Mouse (Mus musculus) megakaryocyte, adult 5-6 weeks (primary cell): ENCODE measurements around the gene Zfp11. TPM values are rescaled to one million over a fixed set of nuclear protein-coding genes. Genes with fewer than 3 reads are reported as not detected.
"Not testable (repeated sequence)": the region's sequence is repeated elsewhere in the genome, so short reads cannot be mapped to it uniquely, and the experiment has no call there.

Experiments
- ATAC-seq: 2 replicates; pipeline ENCODE4 v1.8.0; 2016; ENCODE audit warnings: mild to moderate bottlenecking, inconsistent platforms; ENCODE audit not compliant: poor library complexity, severe bottlenecking
- total RNA-seq, 2 experiments: library from RNA; stranded (forward) in 1 of 2; stranded (reverse) in 1 of 2; fragments of 153-499, 151-499 nt in 1 of 2; fragments of 221-1000, 200-1000 nt in 1 of 2; gene quantifications; 2 replicates each; pipeline versions ENCODE4 v1.2.3 to v1.2.4; 2015 to 2017

Gene Zfp11
- total RNA-seq, 2 experiments from 2014 or later: 1.5 to 1.7 TPM

DNA sequence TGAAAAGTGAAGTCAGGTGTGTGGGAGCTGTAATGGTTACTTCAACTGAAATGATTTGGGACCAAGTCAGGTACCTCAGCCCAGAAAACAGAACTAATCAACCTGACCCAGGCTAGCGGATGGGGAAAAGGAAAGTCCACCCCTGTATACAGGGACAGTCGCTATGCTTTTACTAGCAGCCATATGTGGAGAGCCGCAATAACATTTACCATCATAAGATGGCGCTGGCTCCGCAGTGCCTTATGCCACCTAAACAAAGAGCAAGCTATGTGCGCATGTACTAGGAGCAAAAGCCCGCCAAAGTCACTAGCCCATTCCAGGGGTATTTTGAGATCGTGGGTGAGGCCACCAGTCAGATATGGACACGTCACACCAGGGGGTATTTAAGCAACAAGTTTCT lies 49.3 kb downstream of the Zfp11 start:
- not testable (repeated sequence) for ATAC-seq

GRCm38 (mm10) chr5:129611060-129611459 lies 58.8 kb downstream of the Zfp11 start:
- peak; percentile 86 for ATAC-seq

DNA sequence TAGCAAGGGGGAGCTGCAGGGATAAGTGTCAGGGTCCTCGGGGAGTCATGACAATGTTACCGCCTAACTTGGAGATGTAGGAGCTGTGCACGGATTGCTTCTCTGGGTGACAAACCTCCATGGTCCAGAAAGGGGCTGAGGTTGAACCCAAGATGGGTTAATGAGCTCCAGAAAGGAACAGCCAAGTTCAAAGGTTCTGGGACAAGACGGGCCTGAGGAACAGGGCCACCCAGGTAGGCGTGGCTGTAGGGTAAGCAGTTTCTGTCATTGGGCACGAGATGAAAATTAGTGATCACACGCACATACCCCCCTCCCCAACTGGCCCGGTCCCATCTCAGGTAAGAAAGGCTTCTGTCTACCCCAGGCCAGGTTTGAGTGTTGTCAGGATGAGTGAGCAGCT lies 62.4 kb downstream of the Zfp11 start:
- ATAC-seq: no peak

Other genes starting within 250 kb of the Zfp11 start
- gene Sfswap, start 168.9 kb downstream of the Zfp11 start, total RNA-seq (2015): 48.3 and 48.8 TPM in 2 replicates
- 57.6 and 74.0 TPM in 2 replicates for gene Sfswap, start 168.9 kb downstream of the Zfp11 start, total RNA-seq (2017)
- gene Mmp17, start 85.9 kb downstream of the Zfp11 start, total RNA-seq (2015): 0.18 and 0.49 TPM in 2 replicates
- 0.04 TPM in 2 replicates for gene Mmp17, start 85.9 kb downstream of the Zfp11 start, total RNA-seq (2017)
- not detected in 2 replicates for gene Sept14, start 38.4 kb upstream of the Zfp11 start, total RNA-seq (2015)
- not detected in 2 replicates for gene Sept14, start 38.4 kb upstream of the Zfp11 start, total RNA-seq (2017)
- 106 and 130 TPM in 2 replicates for gene Mrps17, start 45.4 kb upstream of the Zfp11 start, total RNA-seq (2015)
- 52.3 and 78.1 TPM in 2 replicates for gene Mrps17, start 45.4 kb upstream of the Zfp11 start, total RNA-seq (2017)
- gene Nipsnap2, start 55.0 kb upstream of the Zfp11 start, total RNA-seq (2015): 26.3 and 29.6 TPM in 2 replicates
- gene Nipsnap2, start 55.0 kb upstream of the Zfp11 start, total RNA-seq (2017): 26.5 and 29.3 TPM in 2 replicates
- gene Psph, start 117.3 kb upstream of the Zfp11 start, total RNA-seq (2015): 8.8 and 11.1 TPM in 2 replicates
- gene Psph, start 117.3 kb upstream of the Zfp11 start, total RNA-seq (2017): 9.8 and 10.3 TPM in 2 replicates
- gene Sumf2, start 176.9 kb upstream of the Zfp11 start, total RNA-seq (2015): 3.7 TPM in 2 replicates
- gene Sumf2, start 176.9 kb upstream of the Zfp11 start, total RNA-seq (2017): 13.5 and 18.7 TPM in 2 replicates
- 261 and 270 TPM in 2 replicates for gene Chchd2, start 217.4 kb upstream of the Zfp11 start, total RNA-seq (2015)
- gene Chchd2, start 217.4 kb upstream of the Zfp11 start, total RNA-seq (2017): 123 and 132 TPM in 2 replicates
- gene Zbed5, start 225.6 kb upstream of the Zfp11 start, total RNA-seq (2015): 0.07 TPM in 1 of 2 replicates, not detected in the other
- gene Zbed5, start 225.6 kb upstream of the Zfp11 start, total RNA-seq (2017): not detected in 2 replicates
- not detected in 2 replicates for gene Phkg1, start 228.4 kb upstream of the Zfp11 start, total RNA-seq (2015)
- gene Phkg1, start 228.4 kb upstream of the Zfp11 start, total RNA-seq (2017): 0.41 TPM in 1 of 2 replicates, not detected in the other
- gene Nupr1l, start 238.4 kb upstream of the Zfp11 start, total RNA-seq (2015): 0.71 and 2.9 TPM in 2 replicates
- 0.66 and 2.1 TPM in 2 replicates for gene Nupr1l, start 238.4 kb upstream of the Zfp11 start, total RNA-seq (2017)